Mouse (Mus musculus) urinary bladder, postnatal 25 days (tissue): ENCODE measurements around the gene Pou2f2.

Experiments
- DNase-seq: peaks from one replicate; pipeline ENCODE4 v3.0.0; 2022; ENCODE audit warnings: low spot score

Gene Pou2f2

GRCm38 (mm10) chr7:25179606-25180161, at the start of gene Pou2f2:
Gene Pou2f2 (minus strand): TSS chr7:25179726.
- peak; percentile 57 for DNase-seq

DNA sequence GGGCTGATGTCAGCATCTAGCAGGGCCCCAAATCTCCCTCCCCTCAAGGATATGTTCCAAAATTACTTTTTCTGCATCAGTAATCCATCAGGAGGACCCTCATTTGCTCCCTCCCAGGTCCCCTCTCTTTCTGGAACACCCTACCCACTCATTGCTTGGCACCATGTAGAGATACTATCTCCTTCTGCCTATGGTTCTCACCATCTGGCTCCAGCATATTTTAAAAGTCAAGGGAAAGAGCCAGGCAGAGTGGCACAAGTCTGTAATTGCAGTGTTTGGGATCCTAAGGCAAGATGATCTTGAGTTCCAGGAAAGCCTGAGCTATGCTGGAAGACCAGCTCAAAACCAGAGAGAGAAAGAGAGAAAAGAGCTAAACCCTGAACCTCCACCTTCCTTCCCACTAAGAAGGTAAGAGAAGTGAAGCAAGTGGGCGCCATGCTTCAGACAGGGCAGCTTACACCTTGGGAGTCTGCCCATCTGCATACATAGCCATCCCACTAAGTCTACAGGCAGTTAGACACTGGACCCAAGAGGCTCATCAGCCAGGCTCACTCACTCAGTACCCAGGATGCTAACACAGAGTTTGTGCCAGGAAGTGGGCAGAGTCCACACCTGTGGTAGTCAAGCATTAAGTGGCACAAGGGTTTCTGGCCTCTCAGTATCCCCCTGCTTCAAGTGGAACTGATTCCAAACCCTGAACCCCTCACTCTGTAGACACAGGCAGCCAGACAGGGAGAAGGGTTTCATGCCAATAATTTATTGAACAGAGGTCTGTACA, 48.2 kb upstream of the Pou2f2 start:
- no peak for DNase-seq

DNA sequence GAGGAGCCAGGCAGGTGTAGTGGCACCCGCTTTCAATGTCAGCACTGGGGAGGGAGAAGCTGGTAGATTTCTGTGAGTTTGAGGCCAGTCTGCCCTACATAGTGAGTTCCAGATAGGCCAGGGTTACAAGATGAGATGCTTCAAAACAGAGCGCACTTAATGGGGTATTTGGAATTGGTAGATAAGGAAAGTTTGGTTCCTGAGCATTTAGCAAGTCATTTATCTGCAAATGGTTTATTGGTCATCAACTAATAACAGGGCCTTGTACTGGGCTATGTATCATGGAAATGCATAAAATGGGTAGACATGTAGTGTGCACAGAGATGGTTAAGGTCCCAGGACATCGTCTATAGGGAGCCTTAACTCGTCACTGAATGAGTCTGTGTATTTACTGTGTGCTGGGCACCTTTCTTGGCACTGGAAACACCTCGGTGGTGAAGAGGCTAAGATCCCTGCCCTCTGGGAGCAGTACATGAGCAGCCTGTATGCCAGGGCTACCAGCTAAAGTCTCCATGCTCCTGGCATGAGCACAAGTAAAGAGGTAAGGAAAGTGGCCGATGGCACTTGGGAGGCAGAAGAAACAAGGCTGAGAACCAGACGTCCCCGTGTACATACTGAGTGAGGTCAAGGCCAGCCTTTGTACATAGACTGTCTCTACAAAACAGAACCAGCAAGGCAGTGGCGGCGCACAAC, 42.9 kb upstream of the Pou2f2 start:
- no peak for DNase-seq

- peak; percentile 93 for DNase-seq
Observed at GRCm38 (mm10) chr7:25221102-25221883, 41.8 kb upstream of the Pou2f2 start, which contains the start of gene Zfp526. Gene Zfp526 (plus strand): TSS chr7:25221425.

GRCm38 (mm10) chr7:25220457-25221101, 41.1 kb upstream of the Pou2f2 start, which contains the start of gene Dedd2:
Gene Dedd2 (minus strand): TSS chr7:25220615.
- no peak for DNase-seq

- DNase-seq: peak; percentile 90
Observed at GRCm38 (mm10) chr7:25219756-25220456, 40.4 kb upstream of the Pou2f2 start.

DNA sequence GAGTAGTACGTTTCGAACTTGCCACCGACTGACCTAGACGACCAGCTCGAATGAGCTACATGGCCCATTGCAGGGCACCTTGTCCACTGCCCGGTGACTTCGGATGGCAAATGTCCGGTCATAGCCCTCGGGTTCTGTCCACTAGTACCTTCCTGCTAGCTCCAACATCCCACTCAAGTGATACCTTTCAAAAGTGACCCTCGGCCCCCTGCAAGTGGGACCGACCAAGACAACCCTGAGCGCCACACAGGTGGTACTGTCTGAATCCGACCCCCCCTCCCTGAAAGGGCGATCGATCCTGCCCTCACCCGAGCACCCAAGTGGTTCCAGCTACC, 39.9 kb upstream of the Pou2f2 start:
- DNase-seq: no peak

DNA sequence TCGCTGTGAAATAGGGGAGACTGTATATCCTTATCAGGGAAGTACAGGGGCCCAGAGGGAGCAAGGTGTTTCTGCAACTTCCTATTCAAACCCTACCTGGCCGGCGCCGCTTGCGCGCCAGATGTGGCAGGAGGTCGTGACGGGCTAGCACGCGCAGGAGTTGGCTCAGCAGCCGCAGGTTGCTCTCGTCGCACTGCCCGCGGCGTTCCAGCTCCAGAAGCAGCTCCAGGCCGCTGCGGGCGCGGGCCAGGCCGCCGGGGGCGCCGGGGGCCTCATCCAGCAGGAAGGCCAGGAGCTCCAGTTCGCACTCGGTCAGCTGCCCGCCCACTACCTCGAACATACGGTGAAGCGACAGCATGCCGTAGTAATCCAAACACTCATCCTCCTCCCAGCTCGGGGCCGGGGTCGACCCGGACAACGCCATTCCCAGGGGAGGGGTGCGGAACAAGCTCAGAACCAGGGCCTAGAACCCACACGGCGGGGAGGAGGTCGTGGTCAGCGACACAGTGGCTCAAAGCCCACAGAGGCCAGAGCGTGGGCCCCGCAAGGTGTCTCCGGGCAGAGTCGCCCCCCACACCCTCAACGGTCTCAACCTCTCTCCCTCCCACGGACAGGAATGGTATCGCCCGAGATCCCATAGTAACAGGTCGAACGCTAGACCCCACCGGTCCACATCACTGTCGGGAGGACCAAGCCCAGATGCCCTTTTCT, 39.3 kb upstream of the Pou2f2 start:
- peak; percentile 40 for DNase-seq

DNA sequence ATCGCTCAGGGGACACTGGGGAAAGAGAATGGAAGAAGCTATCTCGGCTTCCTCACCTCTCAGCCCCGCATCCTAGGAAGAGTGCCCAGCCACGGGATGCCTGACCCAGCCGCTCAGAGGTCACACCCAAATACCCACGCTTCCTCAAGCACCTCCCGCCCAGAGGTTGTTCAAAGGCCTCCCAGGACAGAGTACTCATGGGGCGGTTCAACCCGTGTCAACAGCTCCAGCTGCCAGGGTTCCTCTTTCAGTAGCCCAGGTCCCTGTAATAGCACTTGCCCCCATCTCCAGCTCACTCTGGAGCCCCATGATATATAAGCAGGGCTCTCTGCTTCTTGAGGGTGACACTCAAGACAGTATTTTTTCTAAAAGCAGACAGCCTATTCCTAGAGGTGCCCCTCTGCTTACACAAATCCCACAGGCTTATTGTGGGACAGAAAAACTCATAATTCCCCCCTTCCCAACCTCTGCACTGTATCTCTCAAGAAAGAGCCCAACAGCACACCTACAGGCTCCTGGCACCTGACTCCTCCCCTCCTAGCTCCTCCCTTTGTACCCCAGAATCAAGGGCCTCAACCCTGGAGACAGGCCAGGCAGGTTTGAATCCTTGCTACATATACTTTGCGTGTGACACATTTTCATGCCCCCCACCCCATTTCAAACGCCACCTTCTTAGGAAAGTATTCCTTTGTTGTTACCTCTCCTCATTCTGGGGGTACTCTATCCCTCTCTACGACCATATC, 38.3 kb upstream of the Pou2f2 start:
- DNase-seq: no peak

- no peak for DNase-seq
Observed at GRCm38 (mm10) chr7:25214172-25214571, 34.6 kb upstream of the Pou2f2 start.

DNA sequence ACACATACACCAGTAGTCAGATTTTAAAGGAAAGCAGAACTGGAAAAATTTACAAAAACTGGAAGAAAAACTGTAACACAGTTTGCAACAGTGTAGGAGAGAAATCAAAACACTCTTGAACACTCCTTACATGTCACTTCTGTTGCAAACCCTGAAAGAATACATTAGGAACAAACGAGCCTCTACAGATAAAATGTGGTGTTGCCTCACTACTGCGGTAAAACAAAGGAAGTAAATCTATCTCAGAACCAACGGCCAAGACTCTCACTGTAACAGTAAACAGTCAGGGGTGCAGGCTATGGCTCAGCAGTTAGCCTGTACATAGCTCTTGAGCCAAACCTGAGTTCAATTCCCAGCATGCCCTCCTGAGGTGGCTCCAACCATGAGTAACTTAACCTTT, 33.6 kb upstream of the Pou2f2 start:
- DNase-seq: no peak

GRCm38 (mm10) chr7:25210482-25210881, 31.0 kb upstream of the Pou2f2 start:
- DNase-seq: no peak

DNA sequence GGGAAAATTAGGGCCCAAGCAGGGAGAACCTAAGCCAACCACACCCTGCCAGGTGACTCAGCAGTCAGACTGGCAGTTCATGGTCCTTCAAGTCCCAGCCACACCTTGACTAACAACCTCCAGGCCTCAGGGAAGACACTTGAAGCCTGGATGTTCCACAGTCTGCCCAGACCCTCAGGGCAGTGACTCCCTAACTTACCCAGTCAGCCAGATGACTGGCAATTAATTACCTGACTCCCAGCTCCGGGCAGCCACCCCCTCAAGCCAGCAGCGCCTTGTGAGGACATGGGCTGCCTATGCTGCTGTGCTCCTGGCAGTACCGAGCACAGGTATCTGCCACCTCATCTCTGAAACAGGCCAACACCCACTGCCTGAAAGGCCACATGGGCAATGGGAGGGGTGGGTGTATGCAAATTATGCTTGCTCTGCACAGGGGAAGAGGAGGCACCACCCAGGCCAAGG, 29.7 kb upstream of the Pou2f2 start:
- no peak for DNase-seq

GRCm38 (mm10) chr7:25206094-25206830, 26.7 kb upstream of the Pou2f2 start:
- no peak for DNase-seq

DNA sequence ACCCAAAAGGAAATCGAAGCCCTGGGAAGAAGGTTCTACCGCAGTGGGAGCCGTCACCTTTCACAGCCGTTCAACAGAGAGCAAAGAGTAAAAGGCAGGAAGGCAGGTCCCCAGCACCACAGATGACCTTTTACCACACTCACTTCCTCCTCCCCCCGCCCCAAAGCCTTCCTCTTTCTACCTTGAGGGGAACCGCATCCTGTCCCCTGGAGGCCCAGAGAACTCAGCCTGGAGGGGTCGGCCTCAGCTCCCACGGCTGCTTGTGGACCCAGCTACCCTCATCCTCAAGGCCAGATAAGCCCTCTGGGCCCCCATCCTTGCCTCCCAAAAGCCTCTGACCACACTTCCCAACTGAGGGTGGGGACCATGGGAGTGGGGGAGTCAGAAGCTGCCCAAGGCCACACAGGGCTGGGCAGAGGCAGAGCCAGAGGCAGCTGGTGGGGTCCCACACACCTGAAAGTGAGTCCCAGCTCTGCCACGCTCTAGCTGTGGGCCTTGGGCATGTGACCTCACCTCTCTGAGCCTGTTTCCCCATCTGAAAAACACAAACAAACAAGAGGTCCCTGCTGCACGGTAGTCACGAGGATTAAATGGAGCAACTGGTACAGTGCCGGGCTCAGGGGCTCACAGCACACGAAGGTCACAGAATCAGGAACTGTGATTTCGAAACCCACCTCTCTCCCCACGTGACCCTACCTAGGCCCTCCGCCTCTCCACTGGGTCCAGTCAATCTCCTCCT, 26.0 kb upstream of the Pou2f2 start:
- no peak for DNase-seq

DNA sequence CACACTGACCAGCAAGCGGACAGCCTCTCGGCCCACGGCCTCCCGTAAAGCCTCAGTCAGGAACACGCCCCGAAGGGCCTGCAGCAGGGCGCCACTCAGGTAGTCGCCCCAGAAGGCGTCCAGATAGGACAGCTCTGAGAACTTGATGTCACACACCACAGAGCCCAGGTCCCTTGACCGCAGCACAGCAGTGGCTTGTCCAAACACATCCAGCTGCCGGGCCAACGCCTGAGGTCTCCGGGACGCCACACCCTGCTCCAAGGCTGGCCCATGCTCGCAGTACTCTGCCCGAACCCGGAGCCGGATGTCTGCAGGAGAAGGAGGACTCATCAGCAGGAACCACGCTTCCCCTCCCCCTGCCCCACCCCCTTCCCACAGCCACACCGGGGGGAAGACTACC, 24.1 kb upstream of the Pou2f2 start:
- no peak for DNase-seq

DNA sequence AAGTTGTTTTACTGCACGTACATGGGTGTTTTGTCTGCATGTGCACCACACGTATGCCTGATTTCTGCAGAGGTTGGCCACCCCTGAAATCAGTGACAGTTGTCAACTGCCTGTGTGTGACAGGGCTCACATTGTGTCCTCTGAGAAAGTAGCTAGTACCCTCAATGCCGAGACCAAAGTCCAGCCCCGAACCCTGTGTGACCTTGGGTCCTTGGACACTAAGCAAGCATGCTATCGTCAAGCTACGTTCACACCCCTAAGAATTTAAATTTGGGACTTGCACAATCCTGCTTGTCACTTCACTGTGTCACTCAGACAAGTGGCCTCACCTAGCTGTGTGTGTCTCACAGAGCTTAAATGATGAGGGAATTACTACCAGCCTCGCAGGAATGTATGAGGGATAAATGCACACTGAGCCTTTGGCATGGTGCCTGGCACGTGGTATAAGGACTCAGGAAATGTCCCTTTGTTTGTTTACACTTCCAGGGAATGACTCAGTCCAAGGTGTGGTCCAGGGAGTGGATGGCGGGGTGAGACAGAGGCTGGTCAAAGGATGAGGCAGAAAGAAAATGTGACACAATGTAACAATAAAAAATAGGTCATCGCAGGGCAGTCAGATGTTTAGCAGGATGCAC, 18.0 kb upstream of the Pou2f2 start:
- DNase-seq: peak; percentile 36

- no peak for DNase-seq
Observed at GRCm38 (mm10) chr7:25196107-25196506, 16.6 kb upstream of the Pou2f2 start.
